In genomic region chr3:102358801-102359200, GRCm38 (mm10) we compare ENCODE assay signal across 18 mouse cellular contexts.
"Had no signal": no experiment of that assay in that cellular context is flagged by ENCODE, and none has a peak within 500 bp of the region (broad histone marks: within the 10 kb centered on the region; RNA-seq: fewer than 3 reads in every experiment).

No protein-coding gene starts in this region.

- H3K4me3 ChIP-seq: midbrain, embryonic 10.5 days; midbrain, embryonic 12.5 days; myocyte; neural tube, embryonic 13.5 days; neural tube, embryonic 15.5 days had no signal

- ATAC-seq: midbrain, embryonic 16.5 days had no signal

- H3K4me1 ChIP-seq: midbrain, embryonic 10.5 days; midbrain, embryonic 12.5 days; neural tube, embryonic 13.5 days; neural tube, embryonic 15.5 days had no signal

- DNase-seq: lung, embryonic 14.5 days; lung, postnatal 10 days; lung, postnatal 4 days; midbrain, embryonic 14.5 days; retina, postnatal 1 day; right cerebral cortex, adult 18-20 months; right cerebral cortex, postnatal 25 days; right cerebral cortex, postnatal 4 days; spleen, adult 18-20 months; thymus, adult 18-20 months; thymus, postnatal 14 days; thymus, postnatal 36 days had no signal

- H3K36me3 ChIP-seq: midbrain, embryonic 10.5 days; midbrain, embryonic 12.5 days; neural tube, embryonic 13.5 days; neural tube, embryonic 15.5 days had no signal

- H3K27ac ChIP-seq: midbrain, embryonic 10.5 days; midbrain, embryonic 12.5 days; neural tube, embryonic 13.5 days; neural tube, embryonic 15.5 days had no signal

- H3K9ac ChIP-seq: lung, embryonic 14.5 days; midbrain, embryonic 12.5 days; neural tube, embryonic 13.5 days; neural tube, embryonic 15.5 days had no signal

- H3K4me2 ChIP-seq: lung, embryonic 14.5 days; midbrain, embryonic 12.5 days; neural tube, embryonic 13.5 days; neural tube, embryonic 15.5 days had no signal

- H3K9me3 ChIP-seq: midbrain, embryonic 10.5 days; midbrain, embryonic 12.5 days; neural tube, embryonic 13.5 days; neural tube, embryonic 15.5 days had no signal
